Mouse (Mus musculus) thymus, postnatal 4 days (tissue): Measurements from ENCODE around the gene Anks4b.

Source experiments
- DNase-seq: peaks from one replicate; pipeline ENCODE4 v3.0.0; 2021

Anks4b gene

DNA sequence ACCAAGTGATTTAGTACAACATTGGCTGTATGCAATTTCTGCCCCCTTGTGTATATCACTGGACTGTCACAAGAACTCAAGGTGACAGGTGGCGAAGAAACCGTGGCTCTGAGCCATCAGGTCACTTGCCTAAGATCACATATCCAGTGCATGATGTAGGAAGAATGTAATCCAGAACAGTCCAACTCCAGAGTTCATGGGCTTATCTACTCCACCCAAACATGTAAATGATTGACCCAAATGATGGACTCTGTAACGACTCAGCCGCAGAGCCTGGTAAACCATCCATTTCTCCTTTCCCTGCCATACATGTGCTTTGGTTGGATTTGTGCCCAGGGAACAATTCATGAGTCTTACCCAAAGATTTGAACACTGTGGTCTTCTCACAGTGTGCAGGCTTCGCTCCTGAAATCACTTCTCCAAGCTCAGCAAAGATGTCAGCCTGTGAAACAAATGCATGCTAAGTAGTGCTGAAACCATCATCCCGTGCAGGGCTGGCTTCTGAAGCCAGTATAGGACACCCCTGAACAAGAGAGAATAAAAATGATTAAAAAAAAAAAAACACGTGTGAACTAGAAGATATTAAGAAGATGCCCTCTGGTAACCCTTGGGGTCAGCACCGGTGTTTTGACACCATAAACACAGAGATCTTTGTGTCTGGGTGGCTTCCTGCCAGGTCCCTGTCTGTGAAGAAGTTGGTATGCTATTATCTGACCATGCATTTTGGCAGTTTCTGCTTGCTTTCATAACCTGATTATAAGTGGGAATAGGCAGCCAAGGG, 15.9 kb downstream of the Anks4b start:
- DNase-seq: no peak

DNA sequence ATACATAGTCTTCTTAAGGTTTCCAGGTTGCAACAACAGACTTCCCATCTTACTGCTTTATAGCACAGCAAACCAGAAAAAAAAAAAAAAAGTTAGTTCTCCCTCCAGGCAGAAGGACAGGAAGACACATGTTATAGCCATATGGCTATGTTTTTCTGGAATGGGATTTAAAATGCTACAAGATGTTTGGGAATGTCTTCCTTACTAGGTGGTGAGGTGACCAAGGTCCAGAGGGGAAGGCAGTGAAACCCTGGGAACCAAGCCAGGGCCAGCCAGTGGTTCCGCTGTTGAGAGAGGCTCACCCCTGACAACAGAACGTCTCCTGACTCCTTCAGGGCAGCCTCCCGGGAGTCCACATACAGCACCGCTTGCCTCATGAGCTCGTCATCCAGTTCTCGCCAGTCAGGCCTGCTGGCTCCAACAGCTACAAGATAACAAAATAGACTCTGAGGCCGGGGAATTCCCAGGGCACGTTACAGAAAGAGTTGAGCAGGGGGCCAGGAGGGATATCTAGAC, 16.6 kb downstream of the Anks4b start:
- no peak for DNase-seq

- DNase-seq: no peak
Observed at GRCm38 (mm10) chr7:120192207-120192606, 18.5 kb downstream of the Anks4b start.

- no peak for DNase-seq
Observed at GRCm38 (mm10) chr7:120192816-120193215, 19.2 kb downstream of the Anks4b start.

GRCm38 (mm10) chr7:120195207-120195606, 21.5 kb downstream of the Anks4b start:
- DNase-seq: no peak

DNA sequence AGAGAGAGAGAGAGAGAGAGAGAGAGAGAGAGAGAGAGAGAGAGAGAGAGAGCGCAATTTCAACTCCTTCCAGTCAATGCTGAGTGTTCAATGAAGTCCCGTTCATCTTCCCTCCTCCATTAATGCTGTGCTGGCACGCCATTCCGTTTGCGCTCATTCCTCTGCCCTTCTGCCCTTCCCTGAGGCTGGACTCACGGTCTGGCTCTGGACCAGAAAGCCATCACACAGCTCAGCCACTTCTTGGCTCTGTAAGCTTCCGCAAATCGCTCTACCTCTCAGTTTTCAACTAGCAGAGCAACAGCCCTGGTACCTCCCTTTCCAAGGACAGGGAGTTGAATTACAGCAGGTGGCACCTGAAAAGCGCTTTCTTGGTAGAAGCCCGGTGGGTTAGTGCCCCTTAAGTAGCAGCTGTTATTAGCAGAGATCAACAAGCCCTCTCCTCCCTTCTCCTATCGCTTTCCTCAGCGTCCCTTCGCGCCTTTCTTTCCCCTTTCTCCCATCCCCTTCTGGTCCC, 27.6 kb downstream of the Anks4b start:
- DNase-seq: no peak

GRCm38 (mm10) chr7:120201771-120202170, 28.1 kb downstream of the Anks4b start, which contains the start of gene Crym:
Crym (minus strand) TSS chr7:120202111.
- no peak for DNase-seq

DNA sequence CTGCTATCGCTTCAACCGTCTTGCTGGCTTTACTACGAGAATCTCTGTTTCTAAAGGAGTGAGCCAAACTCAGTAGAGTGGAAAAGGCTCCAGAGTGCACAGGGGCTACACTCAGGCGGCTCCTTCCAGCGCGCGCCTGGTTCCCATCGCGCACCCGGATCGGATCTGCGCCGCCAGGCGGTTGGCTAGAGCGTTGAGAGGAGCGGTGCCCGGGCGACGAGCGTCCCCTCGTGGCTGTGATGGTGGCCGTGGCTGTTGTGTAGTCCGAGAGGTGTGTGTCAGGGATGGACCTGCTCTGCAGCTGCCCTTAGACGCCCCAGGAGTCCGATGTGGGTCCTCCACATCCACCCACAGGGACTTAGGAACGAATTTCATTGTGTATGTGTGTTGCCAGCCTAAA, 30.1 kb downstream of the Anks4b start, which contains the start of gene Abca14:
Abca14 (plus strand) TSS at position 173 of the 400 bp plus-strand sequence.
- peak; percentile 62 for DNase-seq

DNA sequence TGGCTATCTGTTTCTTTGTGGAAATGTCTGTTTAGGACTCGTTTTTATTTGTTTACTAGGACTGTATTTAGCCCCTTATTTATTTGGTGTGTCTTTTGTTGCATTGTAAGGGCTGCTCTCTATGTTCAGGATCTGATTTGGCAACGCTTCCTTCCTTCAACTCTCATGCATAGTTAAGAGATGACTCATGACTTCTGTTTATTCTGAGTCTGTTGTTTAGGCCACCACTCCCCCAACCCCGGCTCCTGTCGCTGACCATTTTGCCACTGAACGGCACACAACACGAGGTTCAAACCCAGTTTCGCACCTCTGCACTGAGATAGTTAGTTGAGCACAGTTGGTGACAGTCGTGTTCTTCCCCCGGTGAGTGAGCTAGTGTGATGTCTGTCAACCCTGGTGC, 32.3 kb downstream of the Anks4b start:
- DNase-seq: no peak

DNA sequence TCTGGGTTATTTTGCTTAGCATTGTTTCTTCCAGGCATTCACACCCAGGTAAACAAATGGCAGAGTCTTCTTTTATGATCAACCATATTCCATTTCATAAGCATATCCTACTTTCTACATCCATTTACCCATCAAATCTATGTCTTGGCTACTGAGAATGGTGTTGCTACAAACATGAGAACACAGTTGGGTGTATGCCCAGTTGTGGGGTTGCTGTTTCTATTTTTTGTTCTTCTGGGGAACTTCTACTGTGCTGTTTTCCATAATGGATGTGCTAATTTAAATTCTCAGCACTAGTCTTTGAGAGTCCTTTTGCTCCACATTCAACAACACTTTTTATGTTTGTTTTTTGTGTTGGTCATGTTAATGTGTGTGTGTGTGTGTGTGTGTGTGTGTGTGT, 54.9 kb downstream of the Anks4b start:
- no peak for DNase-seq
